Mouse (Mus musculus) layer of hippocampus, adult 11-12 months (tissue): ENCODE results near the gene Ptgfrn.
A peak's percentile ranks its signal among the peaks of the same experiment; 100 is the strongest.

ENCODE experiments used
- DNase-seq: peaks from one replicate; pipeline ENCODE4 v3.0.0; 2022; ENCODE audit warnings: low spot score

Ptgfrn gene

DNA sequence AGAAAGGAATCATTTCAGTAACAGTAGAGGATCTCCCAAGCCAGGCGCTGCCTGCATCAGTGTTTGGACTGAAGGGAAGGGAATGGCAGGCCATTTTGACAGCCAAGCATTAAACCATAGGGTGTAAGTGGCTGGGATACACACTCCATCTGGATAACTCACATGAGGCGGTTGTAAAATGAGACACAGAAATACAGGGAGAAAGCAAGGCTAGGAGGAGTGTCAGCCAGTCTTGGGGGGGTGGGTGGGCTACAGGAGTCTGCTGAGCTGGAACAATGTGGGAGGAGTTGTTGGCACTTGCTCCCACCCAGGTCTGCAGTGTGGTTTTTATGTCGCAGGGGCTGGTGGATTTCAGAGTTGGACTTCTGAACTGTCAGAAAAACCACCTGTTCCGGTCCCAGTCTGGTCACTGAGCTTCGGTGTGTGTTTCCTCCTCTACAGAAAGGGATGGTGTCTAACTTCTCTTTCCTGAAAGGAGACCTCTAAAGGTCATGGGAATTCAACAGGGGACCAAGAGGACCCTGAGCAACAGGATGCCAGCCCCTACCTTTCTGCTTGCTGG, 72.0 kb downstream of the Ptgfrn start:
- no peak for DNase-seq

DNA sequence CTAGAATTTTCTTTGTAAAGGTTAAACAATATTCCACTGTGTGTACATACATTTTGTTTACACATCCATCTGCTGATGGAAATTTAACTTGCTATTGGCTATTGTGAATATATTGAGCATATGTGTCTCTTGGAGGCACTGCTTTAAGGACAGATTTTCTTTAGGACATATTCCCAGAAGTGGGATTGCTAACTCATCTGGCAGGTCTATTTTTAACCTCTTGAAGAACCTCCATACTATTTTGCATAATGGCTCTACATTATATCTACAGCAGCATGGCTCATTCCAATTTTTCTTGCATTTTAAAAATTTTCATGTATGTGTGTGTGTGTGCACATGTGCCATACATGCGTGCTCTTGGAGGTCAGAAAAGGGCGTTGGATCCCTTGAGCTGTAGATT, 74.1 kb downstream of the Ptgfrn start:
- DNase-seq = no peak

DNA sequence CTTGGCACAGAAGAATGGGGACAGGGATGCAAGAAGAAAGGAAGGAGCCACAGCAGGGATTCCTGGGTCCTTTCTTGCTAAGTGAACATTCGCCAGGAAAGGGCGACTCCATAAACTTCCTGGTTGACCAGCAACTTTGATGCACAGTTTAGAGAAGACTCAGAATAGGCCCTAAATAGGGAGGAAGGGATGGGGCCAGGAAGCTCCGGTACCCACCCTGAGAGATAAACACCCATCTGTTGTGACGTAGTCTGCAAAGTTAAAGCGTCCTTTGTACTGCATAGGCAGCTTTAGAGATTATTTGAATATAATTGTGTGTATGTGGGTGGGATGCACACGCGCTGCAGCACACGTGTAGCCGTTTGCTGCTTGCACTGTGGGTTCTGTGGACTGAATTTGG, 75.6 kb downstream of the Ptgfrn start:
- no peak for DNase-seq

DNA sequence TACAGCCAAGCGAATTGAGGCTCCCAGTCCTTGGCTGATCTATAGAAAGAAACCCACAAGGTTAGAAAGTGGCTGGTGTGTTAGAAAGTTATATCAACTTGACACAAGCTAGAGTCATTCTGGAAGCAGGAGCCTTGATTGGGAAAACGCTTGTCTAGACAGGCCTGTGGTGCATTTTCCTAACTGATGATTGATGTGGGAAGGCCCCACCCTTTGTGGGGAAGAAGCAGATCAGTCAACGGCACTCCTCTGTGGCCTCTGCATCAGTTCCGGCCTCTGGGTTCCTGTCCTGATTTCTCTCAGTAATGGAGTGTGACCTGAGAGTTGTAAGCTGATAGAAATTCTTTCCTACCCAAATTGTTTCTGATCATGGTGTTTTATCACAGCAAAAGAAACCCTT, 76.4 kb downstream of the Ptgfrn start:
- DNase-seq = no peak

DNA sequence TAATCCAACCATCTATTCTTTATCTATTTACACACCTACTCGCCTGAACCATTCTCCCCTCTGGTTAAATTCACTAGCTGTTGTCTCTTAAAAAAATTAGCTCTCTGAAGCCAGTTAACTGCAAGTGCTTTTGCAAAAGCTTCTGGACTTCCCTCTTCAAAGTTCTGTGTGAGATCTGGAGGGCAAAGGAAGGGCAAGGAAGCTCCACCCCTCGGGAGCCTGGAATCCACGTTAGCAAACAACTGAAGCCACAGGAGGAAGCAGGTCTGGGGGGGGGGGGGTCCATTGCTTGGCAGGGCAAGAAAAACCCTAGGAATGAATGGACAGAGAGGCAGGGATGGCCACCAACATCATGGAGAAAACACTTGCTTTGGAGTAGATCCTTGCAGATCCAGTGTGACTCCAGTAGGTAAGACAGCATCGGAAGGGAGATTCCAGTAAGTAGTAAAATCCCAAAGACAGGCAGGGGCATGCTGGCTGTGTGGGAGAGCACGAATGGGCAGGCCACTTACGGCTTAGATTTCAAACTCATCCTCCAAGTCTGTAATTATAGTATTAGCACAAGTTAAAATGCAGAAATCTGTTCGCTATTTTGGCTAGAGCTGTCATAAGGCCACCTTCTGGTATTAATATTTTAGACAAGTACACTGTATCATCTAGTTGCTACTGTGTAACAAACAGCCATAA, 78.5 kb downstream of the Ptgfrn start:
- no peak for DNase-seq

DNA sequence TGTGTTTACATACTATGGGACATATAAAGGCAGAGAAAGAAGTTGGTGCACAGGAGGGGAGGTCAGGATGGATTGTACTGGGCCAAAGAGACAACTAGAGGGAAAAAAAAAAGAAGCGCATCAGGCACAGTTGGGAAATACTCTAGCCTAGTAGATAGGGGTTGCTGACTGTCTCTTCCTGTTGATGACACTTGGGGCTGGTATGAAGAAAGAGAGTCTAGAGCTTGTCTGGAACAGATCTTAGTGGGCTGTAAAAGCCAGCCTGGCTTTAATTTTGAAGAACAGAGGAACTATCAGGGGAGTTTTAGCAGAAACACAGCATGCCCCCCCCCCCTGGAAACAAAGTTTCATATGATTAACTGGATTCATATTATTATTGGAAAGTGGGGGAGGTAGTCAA, 79.4 kb downstream of the Ptgfrn start:
- DNase-seq = no peak

DNA sequence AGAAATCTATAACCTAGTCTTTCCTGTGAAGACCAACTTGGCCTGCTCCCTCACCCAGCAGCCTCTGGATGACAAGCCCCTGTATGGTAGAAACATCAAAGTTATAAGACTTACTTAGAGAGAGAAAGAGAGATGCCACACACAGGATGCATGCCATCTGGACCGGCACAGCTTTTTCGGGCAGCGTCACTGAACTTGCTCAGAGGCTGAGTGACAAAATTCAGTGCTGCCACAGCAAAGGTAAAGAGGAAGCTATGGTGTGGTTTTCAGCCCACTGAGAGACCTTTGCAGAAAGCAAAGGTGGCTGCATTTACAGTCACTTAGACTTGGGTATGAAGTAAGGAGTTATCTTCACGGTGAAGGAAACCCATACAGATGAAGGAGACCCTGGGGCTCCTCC, 80.7 kb downstream of the Ptgfrn start, which contains the start of gene Cd101:
Cd101 (minus strand) TSS at position 218 of the 400 bp plus-strand sequence.
- DNase-seq = no peak

DNA sequence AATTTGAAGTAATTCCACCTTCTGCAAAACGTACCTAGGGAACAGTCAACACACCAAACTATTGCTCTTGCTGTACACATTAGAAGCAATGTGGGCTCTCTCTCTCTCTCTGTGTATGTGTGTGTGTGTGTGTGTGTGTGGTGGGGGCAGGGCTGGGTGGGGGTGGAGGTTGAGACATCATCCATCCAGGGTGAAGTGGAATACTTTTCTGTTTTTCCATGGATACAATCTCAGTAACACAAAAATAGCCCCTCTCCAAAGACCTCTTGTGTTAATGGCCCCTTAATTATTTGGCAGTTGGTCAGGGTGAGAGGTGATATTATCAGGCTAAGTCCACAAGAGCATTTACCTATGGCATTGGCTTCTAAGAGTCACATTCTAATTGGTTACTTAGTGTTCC, 83.3 kb downstream of the Ptgfrn start:
- no peak for DNase-seq

DNA sequence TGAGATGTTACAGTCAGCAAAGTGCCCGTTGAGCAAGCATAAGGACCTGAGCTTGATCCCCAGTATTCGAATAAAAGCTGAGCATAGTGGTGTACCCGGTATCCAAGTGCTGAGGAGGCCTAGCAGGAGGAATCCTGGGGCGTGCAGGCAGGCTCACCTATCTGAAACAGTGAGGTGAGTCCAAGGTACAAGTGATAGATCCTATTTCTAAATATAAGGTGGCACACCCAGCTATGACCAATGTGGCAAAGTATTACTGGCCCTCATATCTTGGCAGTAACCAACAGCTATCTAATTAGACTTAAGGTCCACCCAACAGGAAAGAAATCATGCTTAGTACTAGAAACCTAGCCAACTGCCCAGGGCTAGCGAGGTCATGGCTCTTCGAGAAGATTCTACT, 87.1 kb downstream of the Ptgfrn start:
- DNase-seq = no peak

DNA sequence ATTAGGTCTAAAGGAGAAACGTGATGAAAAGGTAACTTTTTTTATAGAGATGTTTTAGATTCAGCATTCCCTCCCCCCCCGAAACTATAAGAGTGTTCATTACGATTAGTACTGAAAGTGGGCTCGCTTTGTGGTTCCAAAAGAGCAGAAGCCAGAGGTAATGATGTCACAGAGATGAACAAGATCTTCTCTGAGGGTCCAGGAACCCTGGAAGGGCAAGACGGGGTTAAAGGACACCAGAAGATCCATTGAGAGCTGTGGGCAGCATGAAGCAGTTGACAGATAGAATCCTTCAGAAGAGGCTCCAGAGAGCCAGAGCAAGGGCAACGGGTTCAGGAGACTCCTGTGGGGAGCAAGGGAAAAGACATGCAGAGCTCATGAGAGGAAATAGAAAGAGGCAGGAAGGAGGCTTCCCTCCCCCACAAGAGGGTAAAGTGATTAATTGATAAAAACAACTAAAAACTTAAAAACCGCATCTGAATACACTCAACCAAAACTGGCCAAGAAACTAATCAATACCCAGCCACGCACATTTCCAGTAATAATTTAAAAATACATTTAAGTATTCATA, 88.5 kb downstream of the Ptgfrn start:
- DNase-seq = no peak

DNA sequence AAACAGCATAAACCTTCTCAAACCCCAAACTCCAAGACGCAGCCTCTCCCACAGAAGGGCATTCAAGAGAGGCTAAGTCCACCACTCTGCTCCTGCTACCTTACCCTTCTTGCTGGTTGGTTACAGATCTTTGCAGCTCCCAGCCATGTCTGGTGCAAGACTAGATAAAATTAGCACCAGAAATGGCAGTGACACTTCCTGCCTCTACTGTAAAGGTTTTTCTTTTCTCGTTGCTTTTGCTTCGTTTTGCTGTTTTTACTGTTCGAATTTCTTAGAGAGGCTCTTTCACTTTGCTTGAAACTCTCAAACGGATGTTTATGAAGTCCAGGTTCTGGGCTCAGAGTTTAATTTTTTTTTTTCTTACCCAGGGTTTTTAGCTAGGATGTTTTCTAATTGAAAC, 89.0 kb downstream of the Ptgfrn start:
- DNase-seq = no peak

DNA sequence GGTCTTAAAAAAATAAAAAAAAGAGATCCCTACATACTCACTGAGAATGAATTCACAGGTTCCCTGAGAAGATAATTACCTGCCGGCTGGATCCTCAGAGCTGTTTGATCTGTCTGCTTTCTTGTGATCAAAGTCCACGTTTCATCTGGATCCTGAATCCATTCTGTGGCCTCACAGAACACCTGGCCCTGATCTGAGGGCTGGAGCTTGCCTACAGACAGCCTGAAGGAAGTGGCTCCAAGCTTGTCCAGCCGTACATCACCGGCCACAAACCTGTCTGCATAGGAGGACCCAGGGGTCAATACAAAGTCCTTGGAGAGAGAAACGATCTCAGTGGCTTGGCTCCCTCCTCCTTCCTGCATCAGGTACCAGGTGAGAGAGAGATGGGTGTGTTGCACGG, 91.6 kb downstream of the Ptgfrn start:
- DNase-seq = no peak

DNA sequence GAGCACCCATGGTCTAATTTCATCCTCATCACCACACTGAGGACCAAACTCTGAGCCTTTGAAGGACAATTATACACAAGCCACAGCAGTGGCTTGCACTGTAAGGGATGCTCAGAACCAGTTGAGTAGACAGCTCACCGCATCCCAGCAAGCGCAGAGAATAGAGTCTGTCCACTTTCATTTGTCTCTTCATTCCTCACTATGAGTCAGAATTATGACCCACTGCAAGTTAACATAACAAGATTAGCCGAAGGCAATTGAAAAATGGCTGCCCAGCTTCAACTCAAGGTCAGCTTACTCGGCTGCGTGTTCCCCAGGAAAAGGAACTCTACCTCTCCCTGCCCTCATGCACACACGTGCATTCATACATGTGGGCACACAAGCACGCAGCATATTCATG, 94.0 kb downstream of the Ptgfrn start:
- no peak for DNase-seq

DNA sequence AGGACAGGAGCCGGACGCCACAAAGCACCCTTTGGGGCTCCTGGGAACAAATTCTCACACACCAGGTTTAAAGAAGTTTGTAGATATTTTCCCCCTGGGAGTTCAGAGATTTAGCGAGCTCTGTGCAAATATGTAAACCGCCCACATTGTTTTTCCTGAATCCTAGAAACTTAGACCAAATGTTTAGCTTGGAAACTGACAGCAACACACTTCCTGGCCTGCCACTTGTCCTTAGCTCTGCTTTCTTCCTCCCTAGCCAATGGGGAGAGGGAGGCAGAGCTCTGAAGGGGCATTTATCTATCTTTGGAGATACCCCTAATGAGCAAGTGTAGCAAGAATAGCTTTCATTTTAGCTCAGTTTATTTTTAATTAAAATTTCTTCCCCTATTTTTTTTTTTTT, 94.8 kb downstream of the Ptgfrn start:
- DNase-seq = no peak

DNA sequence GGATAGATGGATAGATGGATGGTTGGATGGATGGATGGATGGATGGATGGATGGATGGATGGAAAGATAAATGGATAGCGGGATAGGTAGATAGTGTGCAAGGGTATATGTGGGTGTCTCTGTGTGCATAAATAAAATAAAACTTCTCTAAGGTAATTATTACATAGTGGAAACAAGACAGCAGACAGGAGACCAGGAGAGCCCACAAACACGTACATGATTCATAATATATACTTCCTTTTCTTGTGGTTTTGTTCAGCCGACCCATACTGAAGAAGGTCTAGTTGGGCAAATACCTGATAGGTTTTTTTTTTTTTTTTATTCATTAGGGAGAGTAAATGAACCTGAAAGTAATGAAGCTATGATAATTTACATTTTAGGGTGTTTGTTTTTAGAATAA, 96.5 kb downstream of the Ptgfrn start:
- DNase-seq = no peak

DNA sequence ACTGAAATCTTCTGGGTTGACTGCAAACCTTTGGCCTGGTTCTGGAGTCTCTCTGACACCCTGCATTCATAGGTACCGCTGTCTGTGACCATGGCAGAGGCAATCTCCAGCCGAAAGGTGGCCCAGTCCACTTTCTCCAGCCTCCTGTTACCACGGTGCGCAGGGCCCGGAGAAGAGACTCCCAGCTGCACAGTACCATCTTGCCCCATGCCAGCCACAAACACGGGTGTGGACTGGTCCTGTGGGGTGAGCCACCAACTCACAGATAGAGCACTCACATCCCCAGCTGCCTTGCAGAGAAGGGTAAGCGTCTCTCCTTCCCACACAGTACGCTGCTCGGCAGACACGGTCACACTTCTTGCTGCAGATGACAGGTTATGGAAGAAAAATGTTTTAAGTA, 97.1 kb downstream of the Ptgfrn start:
- no peak for DNase-seq

DNA sequence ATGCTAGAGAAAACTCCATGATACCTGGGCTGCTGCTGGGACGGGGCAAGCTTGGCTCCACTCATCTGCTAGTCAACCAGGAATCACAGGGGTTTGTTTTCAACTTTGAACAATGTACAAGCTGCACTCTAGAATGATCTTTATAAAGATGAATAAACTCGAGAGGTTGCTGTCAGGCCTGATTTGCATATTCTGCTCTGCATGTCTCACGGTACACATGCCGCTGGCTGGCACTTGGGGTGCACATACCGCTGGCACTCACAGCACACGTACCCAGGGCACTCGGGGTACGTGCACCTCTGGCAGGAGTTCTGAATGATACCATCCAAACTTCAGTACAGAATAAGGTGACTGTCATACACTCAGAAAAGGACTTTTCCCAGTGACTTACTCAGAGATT, 97.5 kb downstream of the Ptgfrn start:
- no peak for DNase-seq

DNA sequence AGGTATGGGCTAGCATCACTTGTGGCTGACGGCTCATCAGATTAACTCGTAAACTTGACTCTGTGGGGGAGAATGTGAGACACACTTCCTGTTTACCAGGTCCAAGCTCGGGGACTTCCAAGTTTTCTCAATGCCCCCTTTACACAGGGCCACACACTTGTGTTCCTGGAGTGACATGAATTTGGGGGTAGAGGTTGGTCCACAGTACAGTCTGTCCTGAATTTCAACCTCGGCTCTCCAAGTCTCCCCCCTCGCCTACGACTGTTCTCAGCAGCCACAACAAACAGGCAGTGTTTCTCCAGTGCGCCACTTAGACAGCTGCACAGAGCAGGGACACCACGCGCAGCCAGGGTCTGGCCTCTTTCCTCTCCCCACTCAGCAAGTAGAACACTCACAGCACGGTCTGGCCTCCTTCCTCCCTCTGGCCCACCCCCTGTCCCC, 97.9 kb downstream of the Ptgfrn start:
- peak; percentile 47 for DNase-seq

DNA sequence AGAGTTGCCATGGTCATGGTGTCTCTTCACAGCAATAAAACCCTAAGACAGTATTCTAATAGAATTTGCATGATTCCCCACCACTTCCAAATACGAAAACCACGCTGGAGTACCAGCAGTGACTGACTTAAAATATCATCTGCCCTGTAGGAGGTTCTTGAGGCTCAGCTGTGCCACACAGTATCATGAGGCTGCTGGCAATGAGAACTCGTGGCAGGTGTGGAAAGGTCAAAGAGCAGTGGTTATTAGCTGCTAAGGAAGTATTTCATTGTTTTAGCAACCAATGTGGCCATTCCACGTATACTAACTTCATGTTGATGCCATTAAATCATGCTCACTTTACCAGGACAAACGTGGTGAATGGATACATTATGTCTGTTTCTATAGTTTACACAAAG, 98.9 kb downstream of the Ptgfrn start:
- no peak for DNase-seq

DNA sequence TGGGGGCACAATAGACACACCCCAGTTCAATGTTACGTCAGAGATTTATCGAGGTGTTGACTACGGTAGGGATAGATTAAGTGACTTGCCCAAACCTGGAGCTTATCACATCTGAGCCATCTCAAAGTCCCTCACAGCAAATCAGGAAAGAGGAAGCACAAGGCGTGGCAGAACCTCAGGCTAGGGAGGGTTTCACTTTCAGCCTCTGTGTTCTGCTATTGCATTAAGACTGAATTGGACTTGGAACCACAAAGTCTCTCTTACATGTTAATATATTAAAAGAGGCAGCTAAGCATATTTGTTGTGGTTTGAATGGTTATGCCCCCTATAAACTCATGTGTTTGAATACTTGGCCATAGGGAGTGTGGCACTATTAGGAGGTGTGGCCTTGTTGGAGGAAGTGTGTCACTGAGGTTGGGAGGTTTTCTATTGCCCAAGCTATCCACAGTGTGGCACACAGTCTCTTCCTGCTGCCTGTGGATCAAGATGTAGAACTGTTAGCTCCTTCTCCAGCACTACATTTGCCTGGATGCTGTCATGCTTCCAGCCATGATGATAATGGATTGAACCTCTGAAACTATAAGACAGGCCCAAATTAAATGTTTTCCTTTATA, 99.4 kb downstream of the Ptgfrn start:
- DNase-seq = no peak

DNA sequence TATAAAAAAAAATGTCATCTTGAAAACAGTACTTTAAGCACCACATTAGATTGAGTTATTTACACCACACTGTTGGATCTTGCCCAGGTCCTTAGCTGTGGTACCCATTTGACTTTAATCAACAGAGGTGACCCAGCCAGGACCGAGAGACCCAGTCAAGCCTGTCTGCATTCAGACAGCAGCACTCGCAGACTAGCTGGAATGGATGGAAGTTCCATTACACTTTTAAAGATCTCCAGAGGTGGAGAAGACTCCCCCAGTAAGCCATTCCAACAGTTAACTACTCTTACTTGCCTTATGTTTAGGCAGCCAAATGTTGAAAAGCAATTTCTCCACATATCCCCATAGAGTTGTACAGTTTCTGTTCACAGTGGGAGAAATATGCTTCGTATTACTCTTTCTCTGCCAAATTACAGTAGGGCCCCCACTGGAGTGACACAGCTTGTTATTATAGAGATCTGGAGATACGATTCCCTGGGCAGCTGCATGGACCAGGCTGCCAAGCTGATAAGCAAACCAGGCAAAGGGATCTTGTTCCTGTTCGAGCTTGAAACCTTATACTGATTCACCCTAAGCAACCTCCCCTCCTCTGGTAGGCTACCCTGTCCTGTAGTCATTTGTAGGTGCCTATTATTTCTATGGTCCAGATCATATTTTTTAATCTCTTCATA, 102.8 kb downstream of the Ptgfrn start:
- DNase-seq = no peak

DNA sequence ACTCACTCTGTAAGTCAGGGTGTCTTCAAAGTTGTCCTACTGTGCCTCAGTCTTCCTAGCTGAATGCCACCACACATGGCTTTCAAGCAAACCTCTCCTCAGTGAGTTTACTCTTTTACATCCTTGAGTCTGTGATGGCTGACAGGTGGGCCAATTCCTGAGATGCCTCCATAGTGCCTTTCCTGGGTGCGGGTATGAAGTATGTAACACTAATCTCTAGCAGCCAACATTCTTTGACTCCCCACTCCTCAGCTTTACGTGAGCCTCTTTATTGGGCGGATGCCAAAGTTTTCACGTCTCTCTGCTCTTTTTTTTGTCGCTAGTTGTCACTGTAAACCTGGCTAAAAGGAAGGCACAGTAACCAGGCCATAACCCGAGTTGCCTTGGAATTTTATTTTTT, 104.7 kb downstream of the Ptgfrn start:
- no peak for DNase-seq
